Mouse (Mus musculus) thymus, adult 2 months (tissue): ENCODE results near the gene Pde11a. TPM values are rescaled to one million over a fixed set of nuclear protein-coding genes. Genes with fewer than 3 reads are reported as not detected.

Experiments used
- DNase-seq: peaks from one replicate; pipeline ENCODE4 v3.0.0; 2021
- H3K27ac ChIP-seq: fragments of 200-500 bp; 2 replicates; pipeline ENCODE4 v1.5.1; 2012; ENCODE audit warnings: low read length, control low read depth; ENCODE audit not compliant: control insufficient read depth, insufficient read depth
- H3K27me3 ChIP-seq: fragments of 200-500 bp; 2 replicates; pipeline ENCODE4 v1.6.1; 2012; ENCODE audit warnings: mild to moderate bottlenecking, low read length, moderate library complexity, mixed read lengths; ENCODE audit not compliant: control insufficient read depth, insufficient read depth
- H3K36me3 ChIP-seq: fragments of 200-500 bp; 2 replicates; pipeline ENCODE4 v1.6.1; 2012; ENCODE audit warnings: mild to moderate bottlenecking, low read length, moderate library complexity; ENCODE audit not compliant: control insufficient read depth, insufficient read depth
- H3K4me1 ChIP-seq: fragments of 200-500 bp; replicated peaks from 2 replicates; pipeline ENCODE4 v1.6.1; 2012; ENCODE audit warnings: low read length; ENCODE audit not compliant: control insufficient read depth, insufficient read depth
- H3K4me3 ChIP-seq: fragments of 200-500 bp; 2 replicates; pipeline ENCODE4 v1.5.1; 2012; ENCODE audit warnings: mild to moderate bottlenecking, low read length, control low read depth, moderate library complexity; ENCODE audit not compliant: control insufficient read depth, insufficient read depth
- CTCF ChIP-seq: fragments of 200-500 bp; IDR thresholded peaks from 2 replicates; pipeline ENCODE4 v1.5.1; 2012; ENCODE audit warnings: mild to moderate bottlenecking, control low read depth, low read length, moderate library complexity, borderline replicate concordance; ENCODE audit not compliant: control insufficient read depth, poor library complexity, insufficient read depth; ENCODE audit errors: extremely low read depth
- POLR2A ChIP-seq: fragments of 200-500 bp; IDR thresholded peaks from 2 replicates; pipeline ENCODE4 v1.6.1; 2012; ENCODE audit warnings: mild to moderate bottlenecking, low read length, control low read depth, moderate library complexity; ENCODE audit not compliant: control insufficient read depth, poor library complexity, insufficient read depth; ENCODE audit errors: extremely low read depth
- WGBS: fragments of 180-500 bp; shearing (Covaris S2); methylation state at CpG from one replicate; pipeline ENCODE4 v1.1.7; 2018; 5-methylcytosine and 5-hydroxymethylcytosine counted together
- polyA plus RNA-seq: library from polyadenylated mRNA; depleted of rRNA; stranded (reverse); fragments of >200 nt; gene quantifications from 2 replicates; pipeline ENCODE4 v1.2.3, GENCODE M21; 2012

Gene Pde11a
- polyA plus RNA-seq, 1 experiment: 1.7 TPM

DNA sequence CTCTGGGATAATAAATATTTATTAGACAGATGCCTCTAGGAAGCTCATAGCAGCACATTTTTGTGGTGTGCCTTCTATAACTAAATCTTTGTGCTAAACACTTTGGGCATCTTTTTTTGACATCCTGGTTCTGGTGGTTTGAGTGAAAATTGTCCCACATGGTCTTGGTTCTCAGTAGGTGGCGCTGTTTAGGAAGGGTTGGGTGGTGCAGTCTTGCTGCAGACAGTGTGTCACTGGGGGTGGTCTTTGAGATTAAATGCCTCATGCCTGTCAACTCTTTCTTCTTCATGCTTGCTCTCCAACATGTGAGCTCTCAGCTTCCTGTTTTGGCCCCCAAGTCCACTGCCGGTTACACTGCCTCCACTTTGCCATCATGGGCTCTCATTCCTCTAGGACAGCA, 218.7 kb downstream of the Pde11a start:
- no peaks in the 10 kb centered on the region for H3K4me1 ChIP-seq
- DNase-seq: no peak
- H3K27me3 ChIP-seq: no peaks in the 10 kb centered on the region
- no peak overlapping the region for H3K4me3 ChIP-seq
- TF ChIP-seq POLR2A (no peak), CTCF (no peak)
- 52% methylated on average over 2 of the region's 2 CpGs for WGBS
- H3K27ac ChIP-seq: no peak overlapping the region
- H3K36me3 ChIP-seq: no peaks in the 10 kb centered on the region

- no peak for DNase-seq
- no peak overlapping the region for H3K27ac ChIP-seq
- TF ChIP-seq POLR2A (no peak), CTCF (no peak)
- H3K4me1 ChIP-seq: no peaks in the 10 kb centered on the region
- no peaks in the 10 kb centered on the region for H3K36me3 ChIP-seq
- 51% methylated on average over 5 of the region's 5 CpGs for WGBS
- no peaks in the 10 kb centered on the region for H3K27me3 ChIP-seq
- H3K4me3 ChIP-seq: no peak overlapping the region
Measured at GRCm38 (mm10) chr2:76118491-76118890, 220.1 kb downstream of the Pde11a start.

DNA sequence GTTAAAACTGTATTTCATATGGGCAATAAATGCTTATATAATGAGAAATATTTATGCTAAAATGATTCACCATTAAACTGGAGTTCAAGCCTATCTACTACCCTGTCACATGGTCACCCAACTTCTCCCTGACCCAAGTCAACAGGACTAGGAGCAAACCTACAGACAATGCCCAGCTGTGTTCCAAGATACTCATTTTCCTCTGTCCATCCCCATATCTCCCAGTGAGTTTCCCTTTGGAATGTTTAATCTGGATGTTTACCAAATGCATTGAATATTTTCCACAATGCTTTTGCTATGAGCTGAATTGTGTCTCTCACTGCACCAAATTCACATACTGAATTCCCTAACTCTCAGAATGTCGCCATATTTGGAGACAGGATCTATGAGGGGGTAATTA, 221.4 kb downstream of the Pde11a start:
- H3K36me3 ChIP-seq: no peaks in the 10 kb centered on the region
- TF ChIP-seq POLR2A (no peak), CTCF (no peak)
- H3K27me3 ChIP-seq: no peaks in the 10 kb centered on the region
- H3K4me1 ChIP-seq: no peaks in the 10 kb centered on the region
- H3K27ac ChIP-seq: no peak overlapping the region
- H3K4me3 ChIP-seq: no peak overlapping the region
- 97% methylated on average over 1 of the region's 1 CpGs for WGBS
- DNase-seq: no peak

DNA sequence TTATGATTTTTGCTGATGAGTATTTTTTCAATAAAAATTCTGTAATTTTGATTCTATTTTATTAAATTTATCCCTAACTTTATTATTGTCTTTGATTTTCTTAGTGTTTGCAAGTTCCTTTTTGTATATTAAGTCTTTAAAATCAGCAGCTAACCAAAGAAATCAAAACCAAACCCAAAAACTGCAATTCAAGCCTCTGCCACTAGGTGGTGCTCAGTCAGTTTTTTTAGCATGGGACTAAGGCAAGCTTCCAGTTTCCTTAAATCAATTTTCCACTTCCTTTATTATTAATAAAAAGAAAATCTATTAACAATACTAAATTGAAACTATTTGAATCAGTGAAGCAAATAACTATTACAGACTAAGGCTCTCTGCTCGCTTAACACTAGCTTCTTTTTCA, 222.9 kb downstream of the Pde11a start:
- H3K27me3 ChIP-seq: no peaks in the 10 kb centered on the region
- H3K4me1 ChIP-seq: no peaks in the 10 kb centered on the region
- H3K4me3 ChIP-seq: no peak overlapping the region
- no peak overlapping the region for H3K27ac ChIP-seq
- WGBS: 73% methylated on average over 1 of the region's 1 CpGs
- no peak for TF ChIP-seq POLR2A
- no peak for TF ChIP-seq CTCF
- H3K36me3 ChIP-seq: no peaks in the 10 kb centered on the region
- DNase-seq: peak; percentile 44

DNA sequence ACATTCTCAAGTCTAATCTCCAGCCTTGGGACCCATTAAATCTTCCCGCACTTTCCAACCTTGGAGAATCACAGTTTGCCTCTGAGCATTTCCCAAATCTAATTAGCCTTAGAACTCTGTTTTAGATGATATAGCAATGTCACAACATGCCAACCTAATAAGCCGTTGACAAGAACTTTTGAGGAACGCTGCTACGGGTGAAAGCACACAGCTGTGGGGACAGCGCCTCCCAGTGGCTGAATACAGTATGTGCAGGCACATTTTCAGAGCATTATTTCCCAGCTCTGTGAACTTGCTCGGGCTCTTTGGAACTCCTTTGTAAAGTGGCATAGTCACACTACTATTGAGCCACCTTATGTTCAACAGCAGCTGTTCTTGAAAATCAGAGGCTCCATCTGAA, 223.8 kb downstream of the Pde11a start:
- no peaks in the 10 kb centered on the region for H3K27me3 ChIP-seq
- DNase-seq: peak; percentile 34
- WGBS: 17% methylated on average over 6 of the region's 6 CpGs

GRCm38 (mm10) chr2:76109653-76110052, 228.9 kb downstream of the Pde11a start:
- DNase-seq: no peak
- 39% methylated on average over 8 of the region's 8 CpGs for WGBS
- H3K4me1 ChIP-seq: no peaks in the 10 kb centered on the region
- H3K27me3 ChIP-seq: no peaks in the 10 kb centered on the region
- TF ChIP-seq CTCF (no peak), POLR2A (no peak)
- H3K27ac ChIP-seq: no peak overlapping the region
- no peaks in the 10 kb centered on the region for H3K36me3 ChIP-seq
- H3K4me3 ChIP-seq: no peak overlapping the region

More for the DNA sequence above, 223.8 kb downstream of the Pde11a start:
- TF ChIP-seq CTCF (peak; percentile 66; the same call in 1 of the 2 replicates), POLR2A (no peak)
- no peaks in the 10 kb centered on the region for H3K4me1 ChIP-seq
- H3K4me3 ChIP-seq: no peak overlapping the region
- no peak overlapping the region for H3K27ac ChIP-seq
- no peaks in the 10 kb centered on the region for H3K36me3 ChIP-seq
